Mouse (Mus musculus) olfactory bulb, adult 2 months (tissue): Measurements from ENCODE around the gene Mdh2. TPM values are rescaled to one million over a fixed set of nuclear protein-coding genes. Genes with fewer than 3 reads are reported as not detected.
A peak's percentile ranks its signal among the peaks of the same experiment; 100 is the strongest.

Experiments
- H3K27ac ChIP-seq: fragments of 200-500 bp; 2 replicates; pipeline ENCODE4 v1.5.1; 2012; ENCODE audit warnings: low read depth, low read length; ENCODE audit not compliant: insufficient read depth
- H3K4me1 ChIP-seq: fragments of 200-500 bp; 2 replicates; pipeline ENCODE4 v1.6.1; 2012; ENCODE audit warnings: low read length; ENCODE audit not compliant: control insufficient read depth, insufficient read depth
- H3K4me3 ChIP-seq: fragments of 200-500 bp; 2 replicates; pipeline ENCODE4 v1.5.1; 2012; ENCODE audit warnings: mild to moderate bottlenecking, low read depth, low read length, moderate library complexity; ENCODE audit not compliant: insufficient read depth
- CTCF ChIP-seq: fragments of 200-500 bp; IDR thresholded peaks from 2 replicates; pipeline ENCODE4 v1.5.1; 2012; ENCODE audit warnings: low read depth, mild to moderate bottlenecking, low read length, moderate library complexity; ENCODE audit not compliant: insufficient read depth
- POLR2A ChIP-seq: fragments of 200-500 bp; IDR thresholded peaks from 2 replicates; pipeline ENCODE4 v1.6.1; 2012; ENCODE audit warnings: mild to moderate bottlenecking, low read depth, low read length, moderate library complexity; ENCODE audit not compliant: insufficient read depth
- WGBS: fragments of 180-500 bp; shearing (Covaris S2); methylation state at CpG from one replicate; pipeline ENCODE4 v1.1.7; 2018; 5-methylcytosine and 5-hydroxymethylcytosine counted together
- polyA plus RNA-seq: library from polyadenylated mRNA; stranded (reverse); fragments of >200 nt; gene quantifications from 2 replicates; pipeline ENCODE4 v1.2.4, GENCODE M21; 2012; ENCODE audit warnings: low replicate concordance; ENCODE audit not compliant: missing spikeins, insufficient read depth, insufficient read length

The Mdh2 gene
- polyA plus RNA-seq, 1 experiment, result 359 TPM

DNA sequence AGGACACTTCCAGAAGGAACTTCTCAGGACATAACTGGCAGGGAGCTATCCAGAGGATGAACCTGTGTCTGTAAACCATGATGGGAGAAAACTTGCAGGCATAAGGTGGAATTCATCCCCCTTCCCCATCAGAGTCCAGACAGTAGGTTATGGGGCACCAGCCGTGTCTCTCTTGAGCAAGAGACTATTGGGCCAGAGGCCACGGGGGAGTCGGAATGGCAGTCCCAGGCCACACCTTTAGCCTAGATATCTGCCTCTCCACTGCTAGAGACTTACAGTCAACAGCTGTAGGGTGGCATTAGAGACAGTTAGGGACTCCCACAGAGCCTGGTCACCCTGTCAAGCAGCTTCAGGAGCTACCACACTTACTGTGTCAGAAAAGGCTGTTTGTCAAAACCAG lies 16.4 kb upstream of the Mdh2 start:
- 80% methylated on average over 3 of the region's 3 CpGs for WGBS

DNA sequence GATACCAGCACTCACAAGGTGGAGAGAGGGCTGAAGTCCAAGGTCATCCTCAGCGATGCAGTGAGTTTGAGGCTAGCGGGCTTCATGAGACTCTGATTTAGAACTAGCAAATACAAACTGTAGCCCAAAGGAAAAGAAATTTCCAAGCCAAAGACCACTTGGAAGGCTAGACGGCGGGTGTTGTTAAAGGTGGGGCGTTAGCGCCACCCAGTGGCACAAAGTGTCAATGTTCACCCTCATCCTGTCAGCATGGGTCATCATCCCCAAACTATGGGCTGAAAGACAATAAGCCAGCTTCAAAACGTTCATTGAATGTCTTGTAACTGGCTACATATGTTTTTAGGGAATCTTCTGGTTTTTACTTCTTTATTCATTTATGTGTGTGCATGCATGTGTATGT lies 14.8 kb upstream of the Mdh2 start:
- no peak overlapping the region for H3K4me3 ChIP-seq
- WGBS, result under 1% methylated on average over 7 of the region's 7 CpGs
- H3K4me1 ChIP-seq, result no peaks in the 10 kb centered on the region
- no peak for TF ChIP-seq POLR2A
- TF ChIP-seq CTCF, result peak; percentile 72; the same call in 1 of the 2 replicates
- no peak overlapping the region for H3K27ac ChIP-seq

More for the DNA sequence above, 16.4 kb upstream of the Mdh2 start:
- TF ChIP-seq CTCF, result no peak
- no peak for TF ChIP-seq POLR2A
- Histone ChIP-seq H3K4me1 (no peaks in the 10 kb centered on the region), H3K4me3 (no peak overlapping the region), H3K27ac (no peak overlapping the region)

DNA sequence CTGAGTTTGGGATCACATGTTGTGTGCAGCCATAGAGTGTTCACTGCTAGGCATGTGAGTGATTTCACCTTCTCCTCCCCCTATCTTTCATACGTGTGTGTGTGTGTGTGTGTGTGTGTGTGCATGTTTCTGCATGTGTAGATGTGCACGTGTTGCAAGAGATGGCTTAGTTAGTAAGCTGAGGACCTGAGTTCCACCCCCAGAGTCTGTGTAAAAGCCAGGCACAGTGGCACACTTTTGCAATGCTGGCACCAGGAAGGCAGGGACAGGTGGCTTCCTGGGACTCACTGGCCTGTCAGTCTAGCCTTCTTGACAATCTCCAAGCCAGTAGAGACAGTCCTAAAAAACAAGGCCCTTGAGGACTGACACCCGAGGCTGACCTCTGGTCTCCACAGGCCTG lies 13.3 kb upstream of the Mdh2 start:
- Histone ChIP-seq H3K4me3 (no peak overlapping the region), H3K4me1 (no peaks in the 10 kb centered on the region), H3K27ac (no peak overlapping the region)
- 64% methylated on average over 3 of the region's 3 CpGs for WGBS
- TF ChIP-seq CTCF (no peak), POLR2A (no peak)

DNA sequence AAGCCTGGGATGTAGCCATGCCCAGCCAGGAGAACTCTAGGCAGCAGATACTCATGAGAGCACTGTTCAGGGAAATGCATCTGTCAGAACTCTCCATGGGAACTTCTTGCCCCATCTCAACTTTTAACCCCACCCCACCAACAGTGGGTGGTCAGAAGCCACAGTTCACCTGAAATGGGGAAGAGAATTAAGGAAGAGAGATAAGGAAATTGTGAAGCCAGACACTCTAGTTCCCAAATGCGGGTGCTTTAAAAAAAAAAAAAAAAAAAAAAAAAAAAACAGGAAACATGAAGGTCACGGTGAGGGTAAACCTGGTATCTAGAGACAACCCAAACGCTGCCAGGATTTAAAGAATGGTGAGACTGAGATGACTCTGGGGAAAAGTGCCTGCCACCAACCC lies 5.8 kb upstream of the Mdh2 start:
- Histone ChIP-seq H3K4me3 (no peak overlapping the region), H3K27ac (no peak overlapping the region), H3K4me1 (peaks cover 2% of the 10 kb centered on the region; the same call in 1 of the 2 replicates)
- WGBS, result 76% methylated on average over 3 of the region's 3 CpGs
- no peak for TF ChIP-seq CTCF
- no peak for TF ChIP-seq POLR2A

DNA sequence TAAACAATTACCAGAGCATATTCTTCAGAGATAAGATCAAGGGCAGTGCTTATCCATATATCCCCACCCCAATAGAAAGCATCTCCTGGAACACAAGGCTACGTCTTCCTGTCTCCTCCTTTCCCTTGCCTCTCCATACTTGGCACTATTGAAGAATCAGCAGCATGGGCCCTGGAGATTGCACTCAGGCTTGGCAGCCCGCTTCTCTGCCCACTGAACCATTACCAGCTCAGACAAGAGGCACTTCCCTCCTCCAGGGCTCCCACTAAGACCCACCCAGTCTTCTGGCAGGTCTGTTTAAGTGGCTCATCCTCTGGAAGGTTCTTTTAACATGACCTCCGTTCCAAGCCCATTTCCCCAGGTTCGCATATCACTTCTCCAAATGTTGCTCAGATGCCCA lies 1.7 kb upstream of the Mdh2 start:
- no peak overlapping the region for H3K27ac ChIP-seq
- no peak for TF ChIP-seq POLR2A
- no peak for TF ChIP-seq CTCF
- 90% methylated on average over 4 of the region's 4 CpGs for WGBS
- no peak overlapping the region for H3K4me3 ChIP-seq
- H3K4me1 ChIP-seq, result peaks cover 11% of the 10 kb centered on the region; the same call in 1 of the 2 replicates

DNA sequence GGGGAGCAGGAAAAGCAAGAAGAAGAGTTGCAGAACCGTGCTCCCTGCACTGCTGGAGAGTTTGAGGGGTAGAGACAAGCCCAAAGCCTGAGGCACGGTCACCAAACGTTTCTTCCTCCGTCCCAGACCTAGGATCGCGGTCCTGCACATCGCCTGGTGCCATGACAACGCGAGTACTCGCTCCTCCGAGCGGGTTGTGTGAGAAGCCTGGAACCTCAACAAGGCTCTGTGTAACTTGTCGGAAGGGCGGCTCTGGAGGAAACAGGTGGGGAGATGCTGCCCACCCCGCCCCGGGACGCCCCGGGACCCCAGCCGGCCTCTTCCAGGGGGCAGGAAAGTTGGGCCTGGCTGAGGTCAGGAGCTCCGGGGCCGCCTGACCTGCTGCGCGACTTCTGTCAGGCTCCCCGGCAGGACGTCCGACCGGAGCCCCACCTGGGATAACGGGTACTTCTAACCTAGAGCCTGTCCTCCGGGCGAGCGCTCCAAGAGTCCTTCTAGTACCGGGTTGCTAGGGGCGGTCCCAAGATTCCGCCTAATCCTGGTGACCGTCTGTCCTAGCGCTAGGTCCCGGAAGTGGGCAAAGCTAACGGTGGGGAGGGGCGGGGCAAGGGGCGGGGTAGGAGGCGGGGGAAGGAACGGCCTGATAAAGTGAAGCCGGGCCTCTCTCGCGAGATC lies 347 bp upstream of the Mdh2 start, which contains the start of gene Styxl1:
TSS of gene Styxl1 (minus strand) at position 590 of the 675 bp plus-strand sequence.
- Histone ChIP-seq H3K27ac (peak within 1 kb of the TSS; percentile 92), H3K4me1 (peaks cover 11% of the 10 kb centered on the region; the same call in 1 of the 2 replicates), H3K4me3 (peak within 1 kb of the TSS; percentile 84)
- no peak for TF ChIP-seq CTCF
- no peak for TF ChIP-seq POLR2A
- under 1% methylated on average over 45 of the region's 45 CpGs for WGBS

DNA sequence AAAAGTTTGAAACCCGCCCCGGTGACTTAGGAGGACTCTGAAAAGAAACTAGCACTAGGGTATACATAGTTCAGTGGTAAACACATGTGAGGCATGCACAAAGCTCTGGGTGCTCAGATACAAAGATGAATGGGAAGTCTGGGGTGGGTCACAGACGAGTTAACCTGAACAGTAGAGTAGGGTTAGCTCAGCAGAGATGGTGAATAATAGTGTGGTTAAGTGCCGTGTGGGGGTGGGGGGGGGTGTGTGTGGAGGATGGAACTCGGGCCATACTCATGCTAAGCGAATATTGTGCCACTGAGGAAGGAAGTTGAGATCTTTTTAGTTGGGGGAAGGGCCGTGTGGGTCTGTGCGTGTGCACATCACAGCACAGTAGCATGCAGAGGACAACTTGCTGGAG lies 2.1 kb downstream of the Mdh2 start:
- H3K27ac ChIP-seq, result no peak overlapping the region
- 52% methylated on average over 8 of the region's 8 CpGs for WGBS
- no peak overlapping the region; the same call in 1 of the 2 replicates for H3K4me3 ChIP-seq
- peaks cover 11% of the 10 kb centered on the region; the same call in 1 of the 2 replicates for H3K4me1 ChIP-seq
- TF ChIP-seq POLR2A, result no peak
- TF ChIP-seq CTCF, result no peak

DNA sequence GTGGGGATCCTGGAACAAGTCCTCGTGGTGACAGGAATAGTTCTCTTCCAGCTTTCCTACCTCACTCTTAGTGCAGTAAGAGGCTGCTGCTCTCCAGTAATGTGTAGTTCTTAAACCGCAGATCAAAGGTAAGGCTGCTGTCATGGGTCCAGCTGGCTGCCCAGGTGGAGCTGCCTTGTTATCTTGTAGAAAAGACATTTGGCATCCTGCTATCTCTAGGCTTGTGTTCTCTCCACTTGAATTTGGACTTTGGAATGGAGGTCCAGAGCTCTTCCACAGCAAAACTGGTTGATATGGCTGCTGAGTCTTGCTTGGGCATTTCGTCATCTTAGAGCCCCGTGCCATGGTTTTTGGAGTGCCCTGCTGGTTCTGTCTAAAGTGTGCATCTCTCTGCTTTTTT lies 4.6 kb downstream of the Mdh2 start:
- peaks cover 6% of the 10 kb centered on the region; the same call in 1 of the 2 replicates for H3K4me1 ChIP-seq
- H3K4me3 ChIP-seq, result no peak overlapping the region
- WGBS, result 84% methylated on average over 4 of the region's 4 CpGs
- TF ChIP-seq CTCF, result no peak
- no peak overlapping the region for H3K27ac ChIP-seq

DNA sequence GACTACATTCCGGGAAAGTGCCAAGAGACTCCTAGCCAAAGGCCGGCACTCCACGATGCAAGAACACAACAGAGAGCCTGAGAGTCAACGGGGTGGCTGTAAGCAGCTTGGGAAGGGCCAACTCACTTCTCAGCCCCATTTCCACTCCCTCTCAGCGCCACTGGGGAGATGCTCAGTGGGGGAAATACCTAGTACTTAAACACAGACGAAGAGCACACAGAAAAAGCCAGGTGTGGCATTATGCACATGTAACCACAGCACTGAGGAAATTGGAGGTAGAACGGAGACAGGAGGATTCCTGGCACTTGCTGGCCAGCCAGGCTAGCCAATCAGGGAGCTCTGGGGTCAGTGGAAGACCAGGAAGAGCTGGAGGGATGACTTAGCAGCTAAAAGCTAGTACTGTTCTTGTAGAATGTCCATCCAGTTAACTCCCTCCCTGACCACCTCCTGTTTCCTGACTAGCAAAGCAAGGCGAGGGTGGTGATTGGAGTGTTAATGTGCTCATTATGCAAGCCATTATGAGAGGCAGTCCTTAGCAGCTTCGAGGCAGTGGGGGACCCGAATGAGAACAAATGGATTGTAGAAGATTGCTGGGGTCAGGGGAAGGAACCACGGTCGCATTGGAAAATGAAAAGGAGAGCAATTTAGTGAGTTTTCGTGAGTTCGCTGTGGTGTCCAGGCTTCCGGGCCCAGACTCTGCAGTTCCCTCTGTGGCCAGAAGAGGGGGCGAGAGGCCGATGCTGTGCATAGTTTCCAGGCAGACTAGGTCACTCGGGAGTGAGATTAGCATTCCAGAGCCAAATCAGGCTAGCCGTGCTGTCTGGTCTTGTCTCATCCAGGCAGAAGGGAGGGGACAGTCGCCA lies 15.9 kb downstream of the Mdh2 start:
- H3K4me1 ChIP-seq, result no peaks in the 10 kb centered on the region
- no peak overlapping the region for H3K27ac ChIP-seq
- WGBS, result 12% methylated on average over 20 of the region's 20 CpGs
- TF ChIP-seq POLR2A (no peak), CTCF (peak; percentile 93)
- H3K4me3 ChIP-seq, result peak overlapping the region; percentile 12; the same call in 1 of the 2 replicates
